ENCODE assay signal across 29 mouse cellular contexts in the genomic region with DNA sequence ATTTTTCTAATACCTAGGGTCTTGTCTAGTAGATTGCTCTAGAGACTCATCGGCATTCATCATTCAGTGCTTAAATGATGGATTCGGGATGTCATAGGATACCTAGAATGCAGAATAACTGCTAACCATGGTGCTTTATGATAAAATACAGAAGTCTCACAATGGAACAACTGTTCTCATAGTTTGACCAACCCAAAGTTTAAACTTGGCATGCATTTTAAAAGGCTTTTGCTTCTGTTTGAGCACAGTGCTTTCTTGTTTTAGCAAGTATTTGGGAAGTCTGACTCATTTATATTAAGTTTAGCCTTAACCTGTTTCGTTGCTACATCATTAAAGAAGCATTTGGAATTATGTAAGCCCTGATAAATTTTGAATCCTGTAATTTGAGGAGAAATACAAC.
"Had no signal": no experiment of that assay in that cellular context is flagged by ENCODE, and none has a peak within 500 bp of the region (broad histone marks: within the 10 kb centered on the region; RNA-seq: fewer than 3 reads in every experiment).

No protein-coding gene starts in this region.

- H3K27ac ChIP-seq: gastrocnemius, adult 2 months; heart, embryonic 10.5 days; hindbrain, embryonic 10.5 days; hindbrain, embryonic 12.5 days; hindbrain, embryonic 14.5 days; intestine, embryonic 15.5 days; layer of hippocampus, adult 2 months; liver, embryonic 13.5 days; liver, embryonic 15.5 days had no signal

- H3K4me1 ChIP-seq: hindbrain, embryonic 10.5 days; hindbrain, embryonic 12.5 days; intestine, embryonic 15.5 days; limb, embryonic 12.5 days; liver, embryonic 13.5 days; liver, embryonic 15.5 days had no signal

- H3K4me2 ChIP-seq: heart, embryonic 12.5 days; hindbrain, embryonic 12.5 days; hindbrain, embryonic 14.5 days; intestine, embryonic 15.5 days; limb, embryonic 12.5 days; liver, embryonic 11.5 days; liver, embryonic 13.5 days; liver, embryonic 15.5 days had no signal

- H3K4me3 ChIP-seq: gastrocnemius, adult 2 months; heart, embryonic 10.5 days; heart, embryonic 12.5 days; hindbrain, embryonic 10.5 days; hindbrain, embryonic 12.5 days; intestine, embryonic 15.5 days; layer of hippocampus, adult 2 months; limb, embryonic 12.5 days; liver, embryonic 13.5 days; liver, embryonic 15.5 days had no signal

- ATAC-seq: hindbrain, embryonic 16.5 days; inflammation-experienced regulatory T-cells, adult 6 months; intestine, embryonic 15.5 days; intestine, postnatal 0 days had no signal

- DNase-seq: gastrocnemius, adult 2 months; gastrocnemius, postnatal 10 days; gastrocnemius, postnatal 25 days; heart, adult 18-20 months; heart, postnatal 10 days; heart, postnatal 4 days; kidney, adult 18-20 months; kidney, adult 8-10 months; kidney, postnatal 10 days; kidney, postnatal 25 days; kidney, postnatal 4 days; layer of hippocampus, adult 9-11 months; layer of hippocampus, postnatal 36 days; left cerebral cortex, postnatal 4 days; liver; liver, embryonic 13.5 days had no signal

- H3K27me3 ChIP-seq: heart, embryonic 12.5 days; hindbrain, embryonic 12.5 days; intestine, embryonic 15.5 days; limb, embryonic 12.5 days; liver, embryonic 13.5 days; liver, embryonic 15.5 days had no signal

- H3K9ac ChIP-seq: heart, embryonic 12.5 days; hindbrain, embryonic 12.5 days; hindbrain, embryonic 14.5 days; intestine, embryonic 15.5 days; limb, embryonic 12.5 days; liver, embryonic 13.5 days; liver, embryonic 15.5 days had no signal

- H3K9me3 ChIP-seq: heart, embryonic 10.5 days; heart, embryonic 12.5 days; hindbrain, embryonic 10.5 days; hindbrain, embryonic 12.5 days; intestine, embryonic 15.5 days; limb, embryonic 12.5 days; liver, embryonic 13.5 days; liver, embryonic 15.5 days had no signal

- H3K36me3 ChIP-seq: heart, embryonic 10.5 days; heart, embryonic 12.5 days; hindbrain, embryonic 10.5 days; hindbrain, embryonic 12.5 days; intestine, embryonic 15.5 days; limb, embryonic 12.5 days; liver, embryonic 13.5 days; liver, embryonic 15.5 days had no signal
